Mouse (Mus musculus): ENCODE data around the gene Blvrb.

DNA sequence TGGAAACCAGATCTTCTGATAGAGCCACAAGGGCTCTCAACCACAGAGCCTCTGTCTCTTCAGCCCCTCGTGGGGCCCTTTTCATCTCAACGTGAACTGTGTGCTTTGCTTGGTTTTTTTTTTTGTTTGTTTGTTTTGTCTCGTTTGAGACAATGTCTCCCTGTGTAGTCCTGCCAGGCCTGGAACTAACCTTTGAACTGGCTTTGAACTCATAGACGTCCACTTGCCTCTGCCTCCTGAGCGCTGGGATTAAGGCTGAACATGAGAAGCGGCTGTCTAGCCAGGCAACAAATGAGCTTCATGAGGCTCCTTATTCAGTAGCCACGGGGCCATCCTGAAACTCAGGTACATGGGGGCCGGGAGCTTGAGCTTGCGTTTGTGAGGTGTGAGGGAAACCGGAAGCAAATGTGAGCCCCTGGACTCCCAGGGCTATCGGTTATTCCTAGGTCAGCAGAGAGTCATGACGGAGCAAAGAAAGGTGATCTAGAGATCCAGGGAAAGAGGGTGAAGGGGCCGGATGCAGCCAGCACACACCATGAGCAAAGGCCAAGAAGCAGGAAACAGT is 4.5 kb downstream of the Blvrb start:
- TF ChIP-seq CTCF (IDR thresholded peaks at IDR 0.05; ENCODE audit: low read depth) (no peak), EP300 (IDR thresholded peaks at IDR 0.05; ENCODE audit: low read depth) (no peak)
